Mouse (Mus musculus): ENCODE data around the gene Ddx42. TPM values are rescaled to one million over a fixed set of nuclear protein-coding genes. Genes with fewer than 3 reads are reported as not detected.

Ddx42 gene
- total RNA-seq, 2 experiments from 2014 or later = 46.1 to 47.3 TPM

GRCm38 (mm10) chr11:106267871-106268270 lies 51.1 kb downstream of the Ddx42 start:
- no peak for DNase-seq (ENCODE audit: low spot score in 2 of 2)

GRCm38 (mm10) chr11:106268326-106269059 lies 51.8 kb downstream of the Ddx42 start:
- DNase-seq (ENCODE audit: low spot score in 2 of 2) = peak; percentile 57 to 75

GRCm38 (mm10) chr11:106269060-106269431 lies 52.3 kb downstream of the Ddx42 start:
- no peak for DNase-seq (ENCODE audit: low spot score in 2 of 2)

GRCm38 (mm10) chr11:106271131-106271793 lies 54.5 kb downstream of the Ddx42 start:
- DNase-seq (ENCODE audit: low spot score in 2 of 2) = no peak

- no peak for DNase-seq (ENCODE audit: low spot score in 2 of 2)
Measured at GRCm38 (mm10) chr11:106271794-106272643, 55.3 kb downstream of the Ddx42 start.

GRCm38 (mm10) chr11:106272644-106273310 lies 56.1 kb downstream of the Ddx42 start, which contains the start of gene Smarcd2:
Gene Smarcd2 (minus strand): TSS chr11:106272972.
- DNase-seq (ENCODE audit: low spot score in 2 of 2) = peak; percentile 98 to 99

GRCm38 (mm10) chr11:106273311-106273684 lies 56.6 kb downstream of the Ddx42 start:
- DNase-seq (ENCODE audit: low spot score in 2 of 2) = peak in 1 of 2 experiments; percentile 46

GRCm38 (mm10) chr11:106273811-106274210 lies 57.1 kb downstream of the Ddx42 start:
- DNase-seq (ENCODE audit: low spot score in 2 of 2) = no peak

GRCm38 (mm10) chr11:106274374-106274773 lies 57.6 kb downstream of the Ddx42 start:
- no peak for DNase-seq (ENCODE audit: low spot score in 2 of 2)

- peak in 1 of 2 experiments; percentile 71 for DNase-seq (ENCODE audit: low spot score in 2 of 2)
Measured at GRCm38 (mm10) chr11:106274971-106275411, 58.3 kb downstream of the Ddx42 start.

- peak; percentile 87 to 90 for DNase-seq (ENCODE audit: low spot score in 2 of 2)
Measured at GRCm38 (mm10) chr11:106276454-106276853, 59.7 kb downstream of the Ddx42 start, which contains the start of gene Tcam1. Gene Tcam1 (plus strand): TSS chr11:106276672.

- DNase-seq (ENCODE audit: low spot score in 2 of 2) = no peak
Measured at GRCm38 (mm10) chr11:106282452-106282851, 65.7 kb downstream of the Ddx42 start.

- DNase-seq (ENCODE audit: low spot score in 2 of 2) = no peak
Measured at GRCm38 (mm10) chr11:106283371-106283770, 66.6 kb downstream of the Ddx42 start.

GRCm38 (mm10) chr11:106284126-106284525 lies 67.4 kb downstream of the Ddx42 start:
- DNase-seq (ENCODE audit: low spot score in 2 of 2) = no peak

GRCm38 (mm10) chr11:106286206-106286605 lies 69.5 kb downstream of the Ddx42 start:
- no peak for DNase-seq (ENCODE audit: low spot score in 2 of 2)

- DNase-seq (ENCODE audit: low spot score in 2 of 2) = peak in 1 of 2 experiments; percentile 42
Measured at GRCm38 (mm10) chr11:106286987-106287386, 70.3 kb downstream of the Ddx42 start.

GRCm38 (mm10) chr11:106289369-106289768 lies 72.6 kb downstream of the Ddx42 start:
- DNase-seq (ENCODE audit: low spot score in 2 of 2) = peak; percentile 52 to 75

- DNase-seq (ENCODE audit: low spot score in 2 of 2) = no peak
Measured at GRCm38 (mm10) chr11:106290376-106290775, 73.7 kb downstream of the Ddx42 start.

- no peak for DNase-seq (ENCODE audit: low spot score in 2 of 2)
Measured at GRCm38 (mm10) chr11:106291861-106292260, 75.1 kb downstream of the Ddx42 start.

Measured in gastrocnemius, postnatal 4 days (tissue).